Mouse (Mus musculus): ENCODE data around the gene Zfp663. TPM values are rescaled to one million over a fixed set of nuclear protein-coding genes. Genes with fewer than 3 reads are reported as not detected.
A peak's percentile ranks its signal among the peaks of the same experiment; 100 is the strongest.

The Zfp663 gene
- total RNA-seq, 2 experiments from 2014 or later = not detected

DNA sequence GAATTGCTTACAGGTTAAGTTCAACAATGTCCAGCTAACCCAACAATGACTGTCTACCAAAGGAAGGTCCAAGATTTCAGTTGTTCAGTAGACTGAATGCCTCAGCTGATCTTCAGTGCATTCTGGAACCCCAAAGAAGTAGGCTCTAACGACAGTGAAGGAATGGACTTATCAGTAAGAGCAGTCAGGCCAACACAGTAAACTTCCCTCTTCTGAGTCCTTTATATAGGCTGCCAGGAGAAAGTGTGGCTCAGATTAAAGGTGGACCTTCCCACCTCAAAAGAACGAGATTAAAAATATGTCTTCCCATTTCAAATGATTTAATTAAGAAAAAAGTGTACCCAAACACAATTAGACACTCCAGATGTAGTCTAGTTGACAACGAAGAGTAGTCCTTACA is 1.8 kb upstream of the Zfp663 start:
- DNase-seq = no peak

DNA sequence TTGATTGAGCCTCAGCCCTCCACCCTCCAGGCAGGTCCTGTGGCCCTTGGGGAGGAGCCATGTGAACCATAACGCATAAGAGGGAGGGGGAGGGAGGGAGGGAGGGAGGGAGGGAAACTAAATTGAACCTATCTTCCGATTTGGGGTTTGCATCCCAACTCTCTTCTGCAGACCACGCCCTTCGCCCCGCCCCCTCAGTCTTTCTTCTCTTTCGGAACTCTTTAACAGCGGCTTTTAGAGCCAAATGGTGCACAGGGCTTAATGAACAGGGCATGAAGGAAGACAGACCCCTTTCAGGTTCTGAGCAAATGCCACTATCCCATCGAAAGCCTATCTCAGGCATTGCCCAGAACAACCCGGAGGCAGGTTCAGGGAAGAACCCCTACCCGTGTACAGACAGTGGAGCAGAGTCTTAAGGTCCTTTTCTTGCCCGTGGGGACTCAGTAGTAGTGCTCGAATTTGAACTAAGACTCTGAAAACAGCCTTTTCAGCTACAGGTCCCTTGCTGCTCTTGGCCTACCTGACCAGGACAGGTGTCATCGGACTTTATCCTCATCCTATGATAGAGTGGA is 575 bp downstream of the Zfp663 start:
- peak; percentile 13 to 46 for DNase-seq

DNA sequence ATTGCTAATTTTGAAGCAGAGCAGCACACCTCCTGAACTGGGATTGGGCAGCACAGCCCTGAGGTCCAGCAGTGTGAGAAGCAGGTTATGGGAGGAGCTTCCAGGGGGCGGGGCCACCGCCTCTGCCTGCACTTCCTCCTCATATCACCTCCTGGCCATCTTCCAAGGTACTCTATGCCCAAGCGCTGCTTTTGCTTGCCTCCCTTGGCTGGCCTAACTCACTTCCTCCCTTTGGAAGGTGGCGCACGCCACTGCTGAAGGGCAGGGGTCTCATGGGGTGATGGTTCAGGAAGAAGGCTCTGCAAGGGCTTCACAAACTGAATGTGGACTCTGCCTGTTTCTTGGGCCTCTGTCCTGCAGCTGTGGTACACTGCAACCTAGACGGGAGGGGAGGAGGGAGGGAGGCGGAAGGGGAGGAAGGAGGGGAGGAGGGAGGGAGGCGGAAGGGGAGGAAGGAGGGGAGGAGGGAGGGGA is 1.4 kb downstream of the Zfp663 start:
- peak; percentile 22 to 61 for DNase-seq

DNA sequence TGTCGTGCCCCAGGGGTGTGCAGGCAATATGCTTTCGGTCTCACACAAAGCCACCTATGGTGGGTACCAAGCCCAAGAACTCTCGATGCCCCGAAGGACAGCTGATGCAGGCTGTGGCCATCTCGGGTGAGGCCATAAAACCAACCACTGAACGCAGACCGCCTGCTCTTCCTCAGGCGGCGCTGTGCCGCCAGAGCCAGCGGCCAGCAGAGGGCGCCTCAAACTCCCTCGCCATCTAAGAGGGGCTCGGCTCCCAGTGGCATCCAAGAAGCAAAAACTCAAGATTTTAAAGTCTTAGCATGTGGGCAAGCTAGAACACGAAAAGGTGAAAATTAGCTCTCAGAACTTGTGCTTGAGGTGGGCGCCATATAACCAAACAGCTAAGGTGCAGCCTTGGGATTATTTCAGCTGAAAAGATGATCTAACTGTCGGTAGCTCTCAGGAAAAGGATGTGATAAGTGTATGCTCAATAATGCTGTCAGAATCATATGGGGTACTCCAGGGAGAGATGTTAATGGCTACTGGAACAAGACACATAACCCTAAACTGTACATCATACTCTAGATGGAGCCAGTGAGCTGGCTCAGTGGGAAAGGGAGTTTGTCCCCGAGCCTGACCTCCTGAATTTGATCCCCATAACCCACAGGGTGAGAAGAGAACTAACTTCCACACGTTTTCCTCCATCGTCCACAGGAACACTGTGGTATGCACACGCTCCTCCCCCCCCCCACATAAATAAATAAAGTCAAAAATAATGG is 4.0 kb downstream of the Zfp663 start:
- DNase-seq = peak; percentile 61 to 73

DNA sequence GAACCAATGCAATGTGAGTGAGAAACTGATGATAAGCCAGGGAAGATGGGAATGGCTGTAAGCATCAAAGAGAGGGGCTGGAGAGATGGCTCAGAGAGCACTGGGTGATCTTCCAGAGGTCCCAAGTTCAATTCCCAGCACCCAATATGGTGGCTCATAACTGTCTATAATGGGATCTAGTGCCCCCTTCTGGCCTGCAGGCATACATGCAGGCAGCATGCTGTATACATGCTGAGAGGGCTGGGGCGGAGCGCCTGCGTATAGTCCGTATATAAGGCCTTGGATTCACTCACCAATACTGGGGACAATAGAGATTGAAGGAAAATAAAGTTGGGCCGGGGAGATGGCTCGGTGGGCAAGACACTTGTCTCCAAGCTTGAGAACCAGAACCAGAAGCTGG is 5.2 kb downstream of the Zfp663 start:
- no peak for DNase-seq

DNA sequence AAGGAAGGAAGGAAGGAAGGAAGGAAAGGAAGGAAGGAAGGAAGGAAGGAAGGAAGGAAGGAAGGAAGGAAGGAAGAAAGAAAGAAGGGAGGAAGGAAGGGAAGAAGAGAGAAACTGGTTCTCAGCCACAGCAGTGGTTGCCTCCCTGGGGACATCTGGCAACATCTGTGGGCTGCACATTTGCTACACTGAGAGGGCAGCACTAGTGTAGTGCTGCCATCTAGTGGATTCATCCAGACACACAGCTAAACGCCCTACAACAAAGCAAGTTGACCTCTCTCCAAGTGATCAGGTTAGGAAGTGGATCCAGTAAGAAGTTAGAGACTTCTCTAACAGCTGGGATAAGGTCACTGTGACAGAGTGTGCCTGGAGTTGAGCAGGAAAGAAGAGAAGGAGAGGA is 7.7 kb downstream of the Zfp663 start:
- peak; percentile 44 to 70 for DNase-seq

DNA sequence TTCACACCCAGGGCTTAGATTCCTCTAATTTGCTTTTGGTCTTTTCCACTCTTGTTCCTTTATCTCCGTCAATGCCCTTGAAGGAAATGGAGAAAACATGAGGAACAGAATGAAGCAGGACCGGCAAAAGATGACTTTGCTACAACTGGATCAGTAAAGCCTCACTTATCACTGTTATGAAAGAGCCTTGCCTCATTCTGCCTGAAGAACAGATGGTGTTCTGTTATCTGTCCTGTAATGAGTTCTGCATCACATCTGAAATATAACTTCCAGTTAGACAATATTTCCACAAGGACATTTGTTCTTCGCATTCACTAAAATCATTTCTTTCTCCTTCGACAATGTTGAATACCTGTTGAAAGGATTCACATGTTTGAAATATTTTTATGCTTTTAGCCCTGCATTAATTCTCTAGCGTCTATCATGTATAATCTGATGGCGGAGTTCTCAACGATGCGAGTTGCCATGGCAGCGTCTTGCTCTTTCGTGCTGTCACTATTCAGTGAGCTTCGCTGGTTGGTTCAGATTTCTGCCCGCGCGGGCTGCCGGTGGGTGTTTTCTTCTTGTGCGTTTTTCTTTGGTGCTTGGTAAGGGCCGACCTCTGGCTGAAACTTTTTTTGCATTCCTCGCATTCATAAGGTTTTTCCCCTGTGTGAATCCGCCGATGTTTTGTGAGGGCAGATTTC is 16.6 kb downstream of the Zfp663 start:
- no peak for DNase-seq

DNA sequence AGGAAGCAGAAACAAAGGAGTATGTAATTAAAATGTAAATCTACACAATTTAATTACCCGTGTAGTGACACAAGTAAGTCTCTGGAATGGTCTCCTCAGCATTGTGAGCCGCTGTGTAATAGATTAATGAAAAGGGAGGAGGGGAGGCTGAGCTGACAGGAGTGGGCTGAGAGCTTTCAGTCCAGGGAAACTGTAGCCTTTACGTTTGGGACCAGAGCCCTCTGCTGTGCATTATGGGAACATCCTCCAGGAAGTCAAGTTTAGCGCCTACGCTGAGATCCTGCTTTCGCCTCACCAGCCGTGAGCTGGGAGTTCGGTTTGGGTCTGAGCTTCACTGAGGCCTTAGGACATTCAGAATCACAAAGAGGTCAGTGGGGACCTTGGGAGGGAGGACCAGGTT is 19.1 kb downstream of the Zfp663 start:
- no peak for DNase-seq

DNA sequence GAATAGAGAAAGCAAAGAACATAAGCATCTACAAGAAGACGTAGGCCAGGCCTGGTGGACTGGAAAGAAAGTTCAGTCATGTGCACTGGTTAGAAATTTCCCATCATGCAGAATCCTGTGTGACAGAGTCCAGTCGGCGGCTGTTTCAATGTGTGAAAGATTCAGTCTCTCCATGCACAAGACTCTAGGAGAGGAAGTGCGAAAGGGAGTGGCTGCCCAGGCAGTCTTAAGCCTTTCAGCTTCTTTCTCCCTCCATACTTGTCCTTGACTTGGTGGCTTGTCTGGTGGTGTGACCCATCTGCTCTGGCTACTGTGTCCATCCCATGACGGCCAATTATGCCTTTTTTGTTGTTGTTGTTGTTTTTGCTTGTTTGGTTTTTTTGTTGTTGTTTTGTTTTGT is 22.3 kb downstream of the Zfp663 start:
- no peak for DNase-seq

DNA sequence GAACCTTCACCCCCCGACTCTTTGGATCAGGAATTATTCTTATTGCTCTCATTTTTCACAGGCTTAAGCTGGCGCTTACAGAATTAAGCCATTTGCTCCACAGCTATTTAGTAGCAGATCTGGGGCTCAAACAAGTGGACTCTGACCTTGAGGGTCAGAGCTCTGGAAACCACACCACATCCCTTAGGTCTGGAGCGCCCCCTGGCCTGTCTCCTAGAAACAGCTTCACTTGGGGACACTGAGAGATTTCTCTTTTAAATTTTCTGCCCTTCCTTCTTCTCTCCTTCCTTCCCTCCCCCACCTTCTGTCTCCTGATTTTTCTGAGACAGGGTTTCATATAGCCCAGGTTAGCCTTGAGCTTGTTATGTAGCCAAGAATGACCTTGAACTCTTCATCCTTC is 31.3 kb downstream of the Zfp663 start:
- peak; percentile 76 to 86 for DNase-seq

DNA sequence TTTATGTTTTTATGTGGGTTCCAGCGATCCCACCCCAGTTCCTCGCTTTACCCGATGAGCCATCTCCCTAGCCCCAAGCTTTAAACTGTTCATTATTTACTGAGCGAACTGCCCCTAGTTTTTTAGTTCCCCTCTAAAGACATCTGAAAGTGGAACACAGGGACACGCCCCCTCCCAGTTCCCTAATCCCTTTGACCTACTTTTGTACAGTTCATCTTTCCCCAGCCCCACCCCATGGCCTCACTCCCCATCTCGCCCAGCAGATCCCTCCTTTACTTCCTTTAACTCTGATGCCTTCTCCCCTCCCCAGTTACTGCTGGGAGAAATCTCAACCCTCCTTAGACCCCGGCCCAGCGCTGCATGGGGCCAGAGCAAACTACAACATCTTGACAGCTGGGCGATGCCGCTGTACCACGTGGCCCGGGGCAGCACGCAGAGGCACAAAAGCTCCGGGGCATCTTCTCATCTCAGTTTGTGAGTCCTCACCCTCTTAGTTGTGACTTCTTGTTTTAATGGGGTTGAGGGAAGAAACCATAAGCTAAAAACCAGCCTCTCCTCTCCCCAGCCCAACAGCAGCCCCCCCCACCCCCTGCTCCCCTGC is 35.8 kb downstream of the Zfp663 start:
- peak in 1 of 2 experiments; percentile 42 for DNase-seq

DNA sequence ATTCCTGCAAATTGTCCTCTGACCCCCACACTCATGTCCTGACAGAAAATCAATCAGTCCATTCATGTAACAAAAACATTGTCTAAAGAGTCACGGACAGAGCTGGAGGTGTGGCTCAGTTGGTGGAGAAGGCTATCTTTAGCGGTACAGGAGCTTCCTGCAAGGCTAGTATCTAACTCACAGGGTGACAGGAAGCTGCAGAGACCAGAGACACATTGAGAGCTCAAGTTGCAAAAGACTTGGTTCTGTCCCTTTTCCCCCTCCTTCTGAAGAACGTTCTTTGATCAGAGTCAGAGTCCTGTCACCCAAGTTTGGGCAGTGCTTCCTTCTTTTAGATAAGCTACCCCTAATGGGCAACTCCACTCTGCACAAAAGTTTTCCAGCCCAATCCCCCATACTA is 38.8 kb downstream of the Zfp663 start:
- no peak for DNase-seq

DNA sequence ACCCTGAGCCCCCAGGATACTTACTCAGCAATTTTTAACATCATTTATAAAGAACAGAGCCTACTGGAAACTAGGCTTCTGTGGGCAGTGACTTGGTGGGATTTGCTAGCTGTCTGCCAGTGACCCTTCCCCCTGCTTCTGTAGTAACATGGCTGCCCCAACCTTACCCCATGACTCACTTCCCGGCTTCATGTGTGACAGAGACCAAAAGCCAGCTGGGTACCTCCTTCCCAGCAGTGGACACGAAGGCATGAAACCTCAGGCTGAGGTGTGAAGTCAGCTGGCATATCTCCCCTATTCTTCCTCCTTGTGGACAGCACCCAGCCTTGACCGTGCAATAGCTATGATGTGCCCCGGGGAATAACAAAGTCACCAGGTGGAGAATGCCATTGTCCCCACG is 39.8 kb downstream of the Zfp663 start:
- no peak for DNase-seq

DNA sequence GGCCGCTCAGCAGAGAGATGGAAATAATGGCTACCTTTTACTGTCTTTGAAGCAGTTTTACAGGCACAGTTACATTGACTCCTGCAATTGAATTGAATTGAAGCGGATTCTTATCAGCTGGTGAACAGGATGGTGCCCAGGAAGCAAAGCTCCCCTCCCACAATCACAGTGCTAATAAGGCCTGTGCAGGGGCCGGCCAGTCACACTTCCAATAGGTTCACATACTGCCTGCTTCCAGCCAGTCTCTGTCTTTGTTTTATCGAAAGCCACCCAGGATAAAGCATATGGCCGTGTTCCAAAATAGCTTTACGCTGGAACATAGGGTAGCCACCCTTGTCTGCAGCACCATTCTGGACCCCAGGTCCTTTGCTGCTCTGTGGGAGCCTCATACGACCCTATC is 41.1 kb downstream of the Zfp663 start:
- no peak for DNase-seq

DNA sequence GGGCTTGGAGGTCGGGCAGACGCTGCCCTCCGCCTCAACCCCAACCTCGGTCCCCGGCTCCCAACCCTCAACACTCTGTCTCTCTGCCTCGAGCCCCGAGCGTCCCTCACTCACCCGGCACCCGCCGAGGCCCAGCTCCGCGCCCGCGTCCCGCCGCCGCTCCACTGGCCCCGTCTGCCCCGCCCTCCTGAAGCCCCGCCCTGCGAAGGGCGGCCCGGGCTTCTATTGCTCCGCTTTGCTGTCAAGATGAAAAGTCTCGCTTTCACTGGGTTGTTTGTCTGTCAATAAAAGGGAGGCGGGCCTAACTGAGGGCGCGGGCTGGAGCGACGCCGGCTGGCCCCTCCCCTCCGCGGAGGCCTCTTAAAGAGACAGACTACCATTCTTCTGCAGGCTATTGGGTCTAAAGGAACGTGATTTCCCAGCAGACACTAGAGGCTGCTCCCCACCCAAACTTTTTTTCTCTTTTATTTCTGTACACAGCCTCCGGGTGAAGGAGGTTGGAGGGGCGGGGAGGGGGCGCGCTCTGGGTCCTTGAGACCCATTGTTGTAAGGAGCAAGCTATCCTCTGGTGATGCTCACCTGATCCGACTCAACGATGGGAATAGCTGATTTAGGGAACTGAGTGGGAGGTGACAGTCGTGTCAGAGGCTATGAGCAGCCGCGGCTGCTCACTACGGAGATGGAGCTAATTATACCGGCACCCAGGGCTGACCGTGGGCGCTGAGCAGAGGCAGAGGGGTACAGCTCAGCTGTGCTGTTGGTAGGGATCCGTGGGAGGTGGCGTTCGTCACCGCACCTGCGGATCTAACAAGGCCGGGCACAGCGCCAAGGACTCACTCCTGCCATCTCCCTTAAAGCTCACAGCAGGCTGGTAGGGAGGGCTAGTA is 42.0 kb downstream of the Zfp663 start, which contains the start of gene Elmo2:
Gene Elmo2 (minus strand): TSS at position 176 of the 887 bp plus-strand sequence.
- peak; percentile 96 for DNase-seq

DNA sequence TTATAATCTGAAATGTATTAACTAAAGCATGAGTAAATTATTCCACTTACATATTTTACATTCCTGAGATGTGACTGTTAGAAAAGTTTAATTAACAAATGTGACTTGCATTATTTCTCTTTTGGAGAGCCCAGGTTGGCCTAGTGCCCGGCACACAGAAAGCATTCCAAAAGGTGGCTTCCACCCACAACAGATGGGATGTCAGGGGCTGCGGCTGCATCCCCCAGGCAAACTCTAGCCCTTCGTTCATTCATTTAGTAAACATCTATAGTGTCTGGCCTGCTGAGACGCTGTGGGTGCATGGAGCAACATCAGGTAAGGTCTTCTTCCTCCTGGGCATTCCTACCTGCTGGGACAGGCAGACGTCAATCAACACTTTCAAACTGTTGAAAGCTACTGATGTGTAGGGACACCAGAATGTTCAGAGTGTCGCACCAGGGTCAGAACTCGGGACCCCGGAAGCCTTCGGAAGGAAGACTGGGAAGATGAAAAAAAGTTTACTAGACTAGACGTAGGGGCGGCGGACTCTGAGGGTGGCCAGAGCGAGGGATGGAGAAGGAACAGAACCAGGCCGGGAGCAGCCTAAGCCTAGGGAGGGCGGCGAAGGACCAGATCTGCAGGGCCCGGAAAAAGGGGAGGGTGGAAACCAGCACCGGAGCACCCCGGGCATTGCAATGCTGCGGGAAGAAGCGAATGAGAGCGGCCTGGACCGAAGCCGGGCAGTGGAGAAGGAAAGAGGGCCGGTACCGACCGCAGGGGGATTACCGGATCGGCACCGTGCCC is 42.8 kb downstream of the Zfp663 start:
- peak in 1 of 2 experiments; percentile 25 for DNase-seq

DNA sequence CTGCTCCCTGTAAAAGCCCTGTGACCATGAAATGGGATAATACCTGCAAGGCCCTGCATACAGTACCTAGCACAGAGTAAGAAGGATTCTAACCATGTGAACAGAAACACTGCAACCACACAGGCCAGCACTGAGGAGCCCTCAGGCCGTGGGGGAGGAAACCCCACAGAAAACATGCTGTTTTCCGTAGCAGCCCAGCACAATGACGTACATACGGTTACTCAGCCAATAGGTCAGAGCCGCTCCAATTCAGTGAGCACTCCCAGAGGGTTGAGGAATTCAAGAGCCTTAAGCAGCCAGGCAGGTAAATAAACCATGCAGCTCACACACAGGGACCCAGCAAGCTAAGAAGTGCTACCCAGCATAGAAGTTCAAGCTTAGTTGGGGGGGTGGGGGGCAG is 44.6 kb downstream of the Zfp663 start:
- DNase-seq = no peak

DNA sequence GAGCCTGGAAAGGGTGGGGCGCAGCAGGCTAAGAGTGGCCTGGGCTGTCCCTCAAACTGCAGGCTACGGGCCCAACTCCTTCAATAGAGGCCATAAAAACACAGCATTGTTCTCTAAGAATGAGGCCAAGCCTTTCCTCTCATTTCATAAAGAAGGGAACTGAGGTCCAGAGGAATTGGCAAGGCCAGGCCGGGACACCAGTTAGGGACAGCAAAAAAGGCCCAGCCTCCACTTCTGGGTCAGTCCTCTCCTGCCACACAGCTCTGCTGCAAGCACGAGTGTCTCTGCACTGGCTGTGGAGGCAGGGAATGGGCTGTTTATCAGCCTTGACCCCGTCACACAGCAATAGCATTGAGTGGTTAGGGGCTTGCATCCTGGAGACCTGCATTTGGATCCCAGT is 45.0 kb downstream of the Zfp663 start:
- DNase-seq = no peak

DNA sequence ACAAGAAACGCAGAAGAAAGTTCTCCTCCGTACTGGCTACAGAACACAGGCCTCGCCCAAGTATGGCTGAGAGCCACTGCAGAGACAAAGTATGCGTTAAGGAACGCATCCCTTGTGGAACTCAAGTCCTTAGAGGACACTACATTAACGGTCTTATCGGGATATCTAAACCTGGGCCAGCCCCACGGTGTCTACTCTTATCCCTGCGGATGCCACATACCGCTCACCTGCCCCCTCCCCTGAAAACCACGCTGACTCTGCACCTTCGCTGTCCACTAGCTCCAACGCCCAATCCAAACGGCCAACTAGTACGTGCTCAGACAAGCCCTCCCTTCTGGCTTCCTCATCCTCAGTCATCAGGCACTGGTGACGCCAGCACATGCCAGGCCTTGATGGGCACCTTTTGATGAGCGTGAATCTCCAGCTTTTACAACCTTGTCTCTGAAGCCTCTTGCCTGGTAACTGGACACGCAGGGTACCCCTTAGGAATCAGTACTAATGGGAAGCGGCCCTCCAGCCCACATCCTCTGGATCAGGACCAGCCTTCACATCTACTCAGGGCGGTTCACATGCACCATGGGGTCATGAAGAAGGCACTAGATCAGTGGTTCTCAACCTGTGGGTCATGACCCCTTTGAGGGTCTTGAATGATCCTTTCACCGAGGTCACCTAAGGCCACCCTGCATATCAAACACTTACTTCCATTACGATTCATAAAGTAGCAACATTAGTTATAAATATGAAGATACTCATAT is 46.4 kb downstream of the Zfp663 start:
- no peak for DNase-seq

DNA sequence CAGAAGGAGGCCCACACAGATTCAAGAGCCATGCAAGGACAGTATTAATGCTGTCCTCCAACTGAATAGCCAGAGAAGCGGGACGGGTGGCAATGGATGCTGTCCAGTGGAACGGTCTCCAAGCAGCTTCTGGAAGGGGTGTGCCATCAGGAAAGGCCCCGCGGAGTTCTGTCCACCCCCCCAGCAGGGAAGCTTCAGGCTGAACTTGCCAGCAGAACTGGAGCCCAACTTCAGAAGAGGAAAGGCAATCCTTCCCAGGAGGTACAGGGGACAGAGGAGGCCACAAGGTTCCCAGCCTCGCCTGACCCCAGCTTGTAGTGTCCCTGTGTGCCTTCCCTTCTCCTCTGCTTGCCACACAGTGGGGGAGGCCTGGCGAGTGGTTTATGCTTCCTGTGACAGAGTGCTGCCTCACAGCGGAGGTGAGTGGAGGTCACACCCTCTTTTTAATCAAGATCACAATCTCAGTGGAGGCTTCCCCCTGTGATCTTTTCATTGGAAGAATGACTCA is 47.1 kb downstream of the Zfp663 start:
- DNase-seq = peak in 1 of 2 experiments; percentile 36
